Mouse (Mus musculus) macrophage (primary cell): ENCODE measurements around the gene Gm45837. TPM values are rescaled to one million over a fixed set of nuclear protein-coding genes. Genes with fewer than 3 reads are reported as not detected.

Experiments
- H3K27ac ChIP-seq: fragments of 350-480 bp; formaldehyde crosslinking; 2 replicates; pipeline ENCODE4 v1.9.0; 2021
- H3K36me3 ChIP-seq: fragments of 350-480 bp; formaldehyde crosslinking; 2 replicates; pipeline ENCODE4 v1.9.0; 2021; ENCODE audit errors: inconsistent target
- H3K4me3 ChIP-seq: fragments of 350-480 bp; formaldehyde crosslinking; 2 replicates; pipeline ENCODE4 v1.9.0; 2021; ENCODE audit errors: inconsistent target
- H3K79me2 ChIP-seq: fragments of 350-480 bp; formaldehyde crosslinking; 2 replicates; pipeline ENCODE4 v1.9.0; 2021; ENCODE audit errors: inconsistent target
- WGBS: methylation state at CpG from one replicate; pipeline ENCODE4 v1.1.7; 2026; ENCODE audit warnings: inconsistent platforms; ENCODE audit not compliant: missing documents; 5-methylcytosine and 5-hydroxymethylcytosine counted together
- polyA plus RNA-seq: library from polyadenylated mRNA; stranded (reverse); fragments of 250-400 nt; gene quantifications from 3 replicates; pipeline ENCODE4 v1.2.4, GENCODE M21; 2018; ENCODE audit warnings: inconsistent platforms

Gm45837 gene
- polyA plus RNA-seq, 1 experiment from 2014 or later: not detected

DNA sequence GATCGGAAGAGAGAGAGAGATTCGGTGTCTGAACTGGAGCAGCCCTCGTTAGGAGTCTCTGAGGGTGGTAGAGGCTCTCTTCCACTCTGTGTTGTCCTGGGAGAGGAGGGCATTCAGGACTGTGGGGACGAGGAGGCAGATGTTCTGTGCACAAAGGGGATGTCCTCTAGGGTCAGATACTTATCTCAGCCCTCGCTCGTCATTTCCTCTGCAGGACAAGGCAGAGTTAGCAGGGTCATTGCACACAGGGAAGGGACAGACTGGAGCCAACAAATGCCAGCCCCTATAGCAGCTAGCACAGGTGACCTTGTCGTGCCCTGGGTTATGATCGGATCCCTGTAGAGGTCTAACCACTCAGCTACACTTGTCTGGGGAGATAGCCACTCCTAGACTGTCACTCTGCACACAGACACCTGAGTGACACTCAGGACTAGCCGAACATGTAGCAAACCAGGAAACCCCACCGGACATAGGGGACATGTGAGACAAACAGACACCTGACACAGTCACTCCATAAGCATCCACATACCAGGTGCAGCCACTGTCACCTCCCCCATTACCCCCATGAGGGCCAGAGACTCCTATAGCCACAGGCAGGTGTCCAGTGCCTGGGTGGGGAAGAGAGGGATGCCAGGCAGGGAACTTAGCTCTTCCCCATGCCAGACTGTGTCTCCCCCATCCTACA is 49.4 kb downstream of the Gm45837 start:
- Histone ChIP-seq H3K27ac (no peak overlapping the region), H3K4me3 (no peak overlapping the region), H3K79me2 (no peaks in the 10 kb centered on the region), H3K36me3 (no peaks in the 10 kb centered on the region)
- 81% methylated on average over 10 of the region's 10 CpGs for WGBS

DNA sequence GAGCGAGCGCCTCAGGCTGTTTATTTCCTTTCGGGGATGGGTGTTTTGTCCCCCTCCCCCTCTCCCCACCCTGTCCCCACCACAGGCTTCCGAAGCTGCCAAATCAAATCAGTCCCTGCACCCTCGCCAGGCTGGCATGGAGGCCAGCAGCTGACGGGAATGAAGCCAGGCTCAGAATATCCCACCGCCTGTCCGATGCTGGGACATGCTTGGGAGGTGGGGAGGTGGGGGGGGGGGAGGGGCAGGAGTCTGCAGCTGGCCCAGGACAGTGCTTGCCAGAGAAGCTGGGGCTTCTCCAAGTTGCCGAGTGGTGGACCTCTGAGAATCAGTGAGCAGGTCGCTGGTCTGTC is 49.9 kb downstream of the Gm45837 start:
- Histone ChIP-seq H3K79me2 (no peaks in the 10 kb centered on the region), H3K4me3 (no peak overlapping the region), H3K36me3 (no peaks in the 10 kb centered on the region), H3K27ac (no peak overlapping the region)
- 81% methylated on average over 10 of the region's 10 CpGs for WGBS

DNA sequence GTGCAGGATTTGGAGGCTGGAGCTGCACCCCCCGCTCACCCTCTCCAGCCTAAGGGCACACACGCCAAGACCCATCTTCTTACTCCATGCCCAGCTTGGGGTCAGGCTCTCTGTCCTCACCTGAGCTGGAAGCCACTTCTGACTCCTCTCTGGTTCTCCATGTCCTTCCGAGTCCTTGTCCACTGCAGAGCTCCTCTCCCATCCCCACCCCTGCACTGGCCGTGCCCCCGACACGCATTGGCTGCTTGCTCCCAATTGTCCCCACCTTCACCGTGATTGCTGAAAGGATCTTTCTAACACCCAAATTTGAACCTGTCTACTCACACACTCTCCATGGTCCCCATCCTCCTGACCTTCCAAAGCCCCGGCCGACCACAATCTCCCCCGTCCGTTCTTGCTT is 50.9 kb downstream of the Gm45837 start:
- Histone ChIP-seq H3K4me3 (no peak overlapping the region), H3K27ac (no peak overlapping the region), H3K36me3 (no peaks in the 10 kb centered on the region), H3K79me2 (no peaks in the 10 kb centered on the region)
- 85% methylated on average over 11 of the region's 11 CpGs for WGBS

DNA sequence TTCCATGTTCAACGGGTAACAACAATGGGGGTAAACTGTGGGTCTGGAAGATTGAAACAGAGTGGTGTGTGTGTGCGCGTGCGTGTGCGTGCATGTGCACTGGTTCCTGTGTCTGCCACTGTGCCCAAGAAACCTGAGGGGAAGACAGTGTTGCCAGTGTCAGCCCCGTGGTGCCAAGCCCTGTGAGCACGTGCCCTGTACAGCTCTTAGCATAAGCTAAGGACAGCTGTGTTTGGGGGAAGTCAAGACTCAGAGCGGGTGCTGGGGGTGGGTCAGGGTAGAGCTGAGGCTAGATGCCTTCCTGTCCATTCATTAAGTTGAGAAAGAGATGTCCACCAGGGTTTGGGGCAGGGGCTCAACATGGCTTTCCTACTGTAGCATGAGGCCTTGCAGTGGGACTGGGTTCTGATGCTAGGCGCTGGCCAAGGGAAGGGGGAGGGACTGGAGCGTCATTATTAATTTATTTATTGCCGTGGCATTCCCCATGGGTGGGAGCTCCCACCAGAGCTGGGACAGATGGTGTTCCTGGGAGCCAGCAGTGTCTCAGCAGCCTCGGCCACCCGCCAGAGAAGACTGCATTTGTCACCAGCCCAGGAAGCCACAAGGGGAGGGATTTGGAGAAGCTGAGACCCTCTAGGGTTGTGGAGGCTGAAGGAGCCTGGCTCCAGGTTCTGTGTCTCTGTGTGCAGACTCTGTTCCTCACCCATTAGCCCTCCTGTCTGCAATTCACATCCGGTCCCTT is 51.8 kb downstream of the Gm45837 start:
- H3K36me3 ChIP-seq: no peaks in the 10 kb centered on the region
- no peaks in the 10 kb centered on the region for H3K79me2 ChIP-seq
- H3K27ac ChIP-seq: no peak overlapping the region
- 66% methylated on average over 14 of the region's 14 CpGs for WGBS
- no peak overlapping the region for H3K4me3 ChIP-seq

DNA sequence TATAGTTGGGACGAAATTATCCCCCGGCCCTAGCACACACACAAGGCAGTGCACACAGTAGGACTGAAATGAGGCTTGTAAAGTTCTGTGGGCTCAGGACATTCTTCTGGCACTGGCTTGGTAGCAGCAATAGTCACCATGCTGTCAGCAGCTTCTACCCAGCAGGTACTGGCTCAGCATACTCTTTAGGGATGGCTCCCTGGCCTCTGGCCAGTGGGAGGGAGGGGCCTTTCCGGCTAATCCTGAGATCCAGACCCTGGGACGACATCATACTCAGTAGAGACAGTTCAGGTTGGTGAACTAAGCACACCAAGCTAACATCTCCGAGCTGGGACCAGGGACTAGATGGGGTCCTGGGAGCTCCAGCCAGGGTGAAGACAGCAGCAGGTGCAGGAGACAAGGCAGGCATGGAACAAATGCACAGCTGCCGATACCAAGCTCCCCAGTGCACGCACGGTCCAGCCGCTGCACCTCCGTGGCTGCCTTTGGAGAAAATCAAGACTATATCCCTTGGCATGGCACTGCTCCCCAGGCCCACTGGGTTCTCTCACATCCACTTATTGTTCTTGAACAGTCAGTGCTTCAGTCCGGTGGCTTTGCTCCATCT is 53.1 kb downstream of the Gm45837 start:
- H3K4me3 ChIP-seq: no peak overlapping the region
- H3K36me3 ChIP-seq: no peaks in the 10 kb centered on the region
- 90% methylated on average over 11 of the region's 11 CpGs for WGBS
- no peak overlapping the region for H3K27ac ChIP-seq
- no peaks in the 10 kb centered on the region for H3K79me2 ChIP-seq

DNA sequence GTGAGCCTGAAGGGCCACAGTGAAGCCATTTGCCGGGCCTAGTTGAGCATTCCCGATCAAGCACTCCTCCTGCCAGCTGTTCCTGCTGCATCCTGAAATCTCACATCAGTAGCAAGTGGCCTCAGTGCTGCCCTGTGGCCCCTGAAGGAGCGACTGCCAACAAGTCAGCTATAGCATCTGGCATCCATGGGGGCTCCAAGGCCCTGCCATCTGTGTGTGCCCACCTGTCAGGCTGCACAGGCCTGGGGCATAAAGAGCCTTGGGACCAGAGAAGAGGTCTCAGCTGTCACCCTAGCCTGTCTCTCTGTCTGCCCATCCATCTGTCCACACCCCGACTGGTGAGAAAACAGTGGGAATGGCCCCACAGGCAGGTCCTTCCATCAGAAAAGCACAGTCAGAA is 54.2 kb downstream of the Gm45837 start:
- H3K27ac ChIP-seq: no peak overlapping the region
- no peaks in the 10 kb centered on the region for H3K79me2 ChIP-seq
- WGBS: 90% methylated on average over 4 of the region's 4 CpGs
- H3K4me3 ChIP-seq: no peak overlapping the region
- H3K36me3 ChIP-seq: no peaks in the 10 kb centered on the region

DNA sequence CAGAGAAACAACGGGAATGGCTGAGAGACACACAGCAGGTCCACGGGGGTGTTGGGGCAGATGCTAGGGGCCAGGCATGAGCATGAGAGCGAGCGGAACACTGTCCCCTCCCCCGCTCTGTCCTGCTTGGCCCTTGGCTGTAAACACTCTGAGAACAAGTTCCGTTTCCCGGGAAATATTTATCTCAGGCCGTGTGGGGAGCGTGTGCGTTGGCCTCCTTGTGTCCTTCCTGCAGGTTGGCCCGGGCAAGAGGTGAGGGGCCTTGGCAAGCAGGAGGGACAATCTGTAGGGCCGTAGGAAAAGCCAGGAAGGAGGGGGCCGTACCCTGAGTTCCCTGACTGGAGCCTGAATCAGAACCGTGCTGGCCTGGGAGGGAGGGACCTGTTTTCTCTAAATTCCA is 54.7 kb downstream of the Gm45837 start:
- Histone ChIP-seq H3K27ac (no peak overlapping the region), H3K36me3 (no peaks in the 10 kb centered on the region), H3K79me2 (no peaks in the 10 kb centered on the region), H3K4me3 (no peak overlapping the region)
- 72% methylated on average over 14 of the region's 14 CpGs for WGBS

DNA sequence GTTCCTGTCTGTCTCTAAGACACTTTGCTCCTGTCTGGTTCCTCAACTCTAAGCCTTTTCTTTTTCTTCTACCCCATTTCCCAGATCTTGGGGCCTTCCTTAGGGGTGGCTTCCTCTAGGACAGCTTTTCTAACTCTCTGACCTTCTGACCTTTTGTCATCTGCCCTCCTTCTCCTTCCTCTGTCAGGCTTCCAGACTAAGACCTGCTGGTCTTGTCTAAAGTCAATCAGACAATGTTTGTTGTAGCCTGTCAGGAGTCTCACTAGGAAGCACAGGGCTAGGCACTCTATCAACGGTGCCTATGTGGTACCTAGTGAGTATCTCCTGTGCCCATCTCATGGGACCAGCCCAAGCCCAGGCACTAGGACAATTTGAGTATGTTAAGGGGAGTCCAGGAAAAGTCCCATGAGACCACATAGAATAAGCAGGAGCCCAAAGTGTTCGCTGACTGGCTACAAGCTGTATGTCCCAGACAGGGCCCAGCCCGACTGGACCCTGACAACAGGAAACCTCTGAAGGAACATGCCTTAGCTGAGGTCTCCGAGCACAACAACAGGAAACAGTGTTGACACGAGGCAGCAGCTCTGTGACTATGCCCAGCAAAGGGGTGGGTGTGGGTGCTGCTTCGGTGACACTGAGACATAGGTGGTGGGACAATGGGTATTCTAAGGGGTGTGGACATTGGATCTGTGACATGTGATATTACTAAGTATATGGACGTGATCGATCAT is 55.3 kb downstream of the Gm45837 start:
- Histone ChIP-seq H3K36me3 (no peaks in the 10 kb centered on the region), H3K4me3 (no peak overlapping the region), H3K27ac (no peak overlapping the region), H3K79me2 (no peaks in the 10 kb centered on the region)
- 40% methylated on average over 7 of the region's 8 CpGs for WGBS

DNA sequence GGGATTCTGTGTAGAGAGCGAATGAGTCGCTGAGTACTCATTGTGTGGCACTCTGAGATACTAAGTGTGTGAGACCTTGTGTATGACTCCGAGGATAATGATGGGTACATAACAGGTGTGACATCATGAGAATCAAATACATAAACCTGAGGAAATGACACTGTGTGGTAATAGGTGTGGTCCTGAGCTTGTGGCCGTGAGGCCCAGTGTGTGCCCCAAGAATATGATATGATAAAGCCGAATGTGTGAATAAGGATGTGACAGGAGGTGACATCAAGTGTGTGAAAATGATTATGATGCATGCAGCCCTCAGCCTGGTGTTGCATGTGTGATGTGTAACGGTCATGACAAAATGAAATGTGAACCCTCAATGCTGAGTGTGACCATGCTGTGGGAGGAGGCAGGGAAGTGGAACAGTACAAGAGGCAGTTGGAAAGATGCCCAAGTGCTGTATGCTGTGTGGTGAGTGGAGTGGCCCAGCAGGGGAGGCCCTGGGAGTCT is 55.9 kb downstream of the Gm45837 start:
- 70% methylated on average over 6 of the region's 6 CpGs for WGBS

DNA sequence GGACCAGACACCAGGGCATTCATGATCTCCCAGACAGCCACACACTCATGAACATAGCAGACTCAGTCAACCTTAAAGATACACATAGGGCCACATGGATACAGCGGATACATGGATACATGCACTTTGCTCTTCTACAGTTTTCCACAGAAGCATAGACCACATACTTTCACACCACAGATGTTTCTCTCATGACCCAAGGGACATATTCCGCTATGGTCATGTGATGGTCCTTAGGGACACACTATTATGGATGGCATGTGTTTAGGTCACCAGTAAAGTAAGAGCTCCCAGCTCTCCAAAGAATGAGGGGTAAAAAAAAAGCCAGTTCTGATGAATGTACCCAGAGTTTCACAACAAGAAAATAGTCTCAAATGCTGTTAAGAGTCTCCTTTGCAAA is 60.7 kb downstream of the Gm45837 start:
- 90% methylated on average over 2 of the region's 2 CpGs for WGBS
- H3K27ac ChIP-seq: no peak overlapping the region
- no peaks in the 10 kb centered on the region for H3K79me2 ChIP-seq
- no peak overlapping the region for H3K4me3 ChIP-seq
- no peaks in the 10 kb centered on the region for H3K36me3 ChIP-seq

More for the DNA sequence above, 55.9 kb downstream of the Gm45837 start:
- H3K36me3 ChIP-seq: no peaks in the 10 kb centered on the region
- H3K4me3 ChIP-seq: no peak overlapping the region
- no peaks in the 10 kb centered on the region for H3K79me2 ChIP-seq
- no peak overlapping the region for H3K27ac ChIP-seq

DNA sequence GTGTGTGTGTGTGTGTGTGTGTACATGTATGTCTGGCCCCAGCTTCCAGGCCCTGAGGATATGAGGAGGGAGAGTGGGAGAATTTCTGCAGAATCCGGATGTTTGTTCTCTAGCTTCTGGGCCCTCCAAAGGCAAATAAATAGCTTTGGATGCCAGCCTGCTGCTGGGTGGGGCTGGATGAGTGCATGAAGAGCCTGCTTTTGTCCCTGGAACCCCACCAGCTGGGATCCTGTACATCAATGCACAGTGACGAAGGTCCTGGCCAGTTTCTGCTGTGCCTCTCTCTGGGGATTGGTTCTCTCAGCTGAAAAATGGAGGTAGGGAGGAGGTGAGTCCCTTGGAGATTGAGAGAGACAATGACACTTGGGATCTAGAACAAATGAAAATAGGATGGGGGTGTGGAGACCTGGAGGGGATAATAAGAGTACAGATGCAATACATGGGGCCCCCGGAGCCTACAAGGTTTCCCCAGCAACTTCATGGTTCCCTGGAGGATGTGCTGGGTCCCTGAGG is 61.3 kb downstream of the Gm45837 start:
- Histone ChIP-seq H3K36me3 (no peaks in the 10 kb centered on the region), H3K27ac (no peak overlapping the region), H3K4me3 (no peak overlapping the region), H3K79me2 (no peaks in the 10 kb centered on the region)
- WGBS: 100% methylated on average over 3 of the region's 3 CpGs

DNA sequence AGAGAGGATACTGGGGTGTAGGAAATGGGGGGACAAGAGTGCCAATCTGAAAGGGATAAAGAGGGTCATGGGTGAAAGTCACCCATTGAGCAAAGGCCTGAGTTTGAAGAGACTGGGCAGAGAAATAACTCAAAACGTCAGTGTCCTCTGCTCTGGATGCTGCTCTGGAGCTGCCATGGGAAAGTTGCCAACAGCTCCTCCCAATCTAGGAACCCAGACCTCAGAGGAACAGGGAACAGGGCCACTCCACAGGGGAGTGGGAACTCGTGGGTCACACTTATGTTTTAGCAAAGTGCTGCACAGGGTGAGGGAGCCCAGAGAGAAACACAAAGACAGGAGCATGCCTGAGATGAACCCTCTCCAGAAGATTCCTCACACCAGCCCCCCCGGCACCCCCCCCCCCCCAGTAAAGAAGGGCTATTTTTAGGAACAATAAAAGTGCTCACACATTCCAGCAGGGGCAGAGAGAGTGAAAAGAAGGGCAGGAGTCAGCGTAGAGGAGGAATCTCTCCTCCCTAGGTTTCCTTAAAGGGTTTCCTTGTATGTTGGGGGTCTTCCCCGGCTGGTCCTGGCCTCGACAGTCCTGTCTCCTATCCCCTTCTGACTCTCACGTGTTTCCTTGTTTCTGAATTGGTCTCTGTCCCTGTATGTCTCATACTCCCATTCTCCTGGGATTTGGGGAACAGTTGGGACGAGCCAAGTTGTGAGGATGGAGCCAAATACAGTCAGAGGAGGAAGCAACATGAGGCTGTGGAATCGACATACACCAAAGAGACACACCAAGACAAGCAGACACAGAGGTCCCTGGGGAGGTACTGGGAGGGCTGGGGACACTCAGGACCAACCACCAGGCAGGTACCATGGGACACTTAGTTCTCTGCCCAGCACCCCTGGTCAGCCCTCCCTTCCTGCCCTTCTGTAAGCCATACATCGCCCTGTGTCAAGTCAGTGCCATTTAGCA is 62.2 kb downstream of the Gm45837 start:
- WGBS: 84% methylated on average over 9 of the region's 10 CpGs
- Histone ChIP-seq H3K4me3 (no peak overlapping the region), H3K79me2 (no peaks in the 10 kb centered on the region), H3K27ac (no peak overlapping the region), H3K36me3 (no peaks in the 10 kb centered on the region)

DNA sequence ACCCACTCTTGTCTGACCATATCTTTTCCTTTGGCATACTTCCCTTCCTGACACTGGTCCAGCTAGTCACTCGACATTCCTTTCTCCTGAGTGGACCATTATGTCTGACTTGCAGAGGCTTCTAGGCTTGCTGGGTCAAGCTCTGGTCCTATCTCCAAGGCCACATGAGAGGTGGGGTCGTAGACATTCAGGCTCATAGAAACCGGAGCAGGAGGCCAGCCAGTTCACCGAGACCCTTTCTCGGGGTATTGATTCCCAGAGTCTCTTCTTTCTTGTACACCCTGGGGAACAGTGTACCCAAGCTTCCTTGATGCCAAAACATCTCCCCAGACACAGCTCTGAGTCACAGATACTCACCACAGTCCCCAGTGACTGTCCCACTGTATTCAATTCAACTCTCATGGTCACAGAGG is 63.7 kb downstream of the Gm45837 start:
- Histone ChIP-seq H3K36me3 (no peaks in the 10 kb centered on the region), H3K79me2 (no peaks in the 10 kb centered on the region), H3K4me3 (no peak overlapping the region), H3K27ac (no peak overlapping the region)
- 90% methylated on average over 5 of the region's 5 CpGs for WGBS

DNA sequence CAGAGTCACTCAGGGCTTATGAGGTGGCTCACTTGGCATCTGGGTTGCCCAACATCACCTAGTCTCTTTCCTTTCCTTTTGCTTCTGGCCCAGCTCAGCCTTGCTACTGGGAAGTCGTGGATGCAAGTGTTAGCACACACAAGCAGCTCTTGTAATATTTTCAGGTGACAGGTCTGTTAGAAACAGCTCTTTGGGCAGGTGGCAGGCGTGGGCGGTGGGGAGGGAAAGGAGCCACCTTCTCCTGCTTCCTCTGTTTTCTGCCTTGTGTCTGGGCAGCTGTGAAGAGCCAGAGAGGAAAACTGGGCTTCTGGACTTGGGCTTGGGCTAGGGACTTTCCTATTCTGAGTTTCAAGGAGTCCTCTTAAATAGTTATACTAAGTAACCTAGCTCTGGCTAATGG is 65.3 kb downstream of the Gm45837 start:
- WGBS: 83% methylated on average over 3 of the region's 3 CpGs

More for the DNA sequence above, 65.3 kb downstream of the Gm45837 start:
- H3K27ac ChIP-seq: no peak overlapping the region
- no peaks in the 10 kb centered on the region for H3K79me2 ChIP-seq
- H3K4me3 ChIP-seq: no peak overlapping the region
- no peaks in the 10 kb centered on the region for H3K36me3 ChIP-seq
